Mouse (Mus musculus) limb, embryonic 15.5 days (tissue): ENCODE measurements at regions not wholly inside any gene's neighbourhood (a gene's known extent, or its start where the extent isn't known, plus 50 kb on each side); places are given as distances from the start of the nearest gene placed in this dataset.

Source experiments
- ATAC-seq: fragments of 200-750 bp; cut with Nextera tagmentation; 2 replicates; pipeline ENCODE4 v1.8.0; 2017; ENCODE audit warnings: low read depth, moderate TSS enrichment; ENCODE audit not compliant: insufficient number of reproducible peaks, low FRiP score, low TSS enrichment
- H3K27ac ChIP-seq: fragments of 300-500 bp; sonication (generic); 2 replicates; pipeline ENCODE4 v1.5.1; 2015; ENCODE audit warnings: moderate library complexity, mild to moderate bottlenecking, inconsistent platforms
- H3K27me3 ChIP-seq: fragments of 300-500 bp; sonication (generic); 2 replicates; pipeline ENCODE4 v1.6.1; 2015; ENCODE audit warnings: inconsistent platforms
- H3K36me3 ChIP-seq: fragments of 300-500 bp; sonication (generic); 2 replicates; pipeline ENCODE4 v1.6.1; 2015; ENCODE audit warnings: inconsistent platforms
- H3K4me1 ChIP-seq: fragments of 300-500 bp; sonication (generic); 2 replicates; pipeline ENCODE4 v1.6.1; 2015; ENCODE audit warnings: inconsistent platforms
- H3K4me2 ChIP-seq: fragments of 300-500 bp; sonication (generic); 2 replicates; pipeline ENCODE4 v1.6.1; 2015; ENCODE audit warnings: mild to moderate bottlenecking, inconsistent platforms
- H3K4me3 ChIP-seq: fragments of 300-500 bp; sonication (generic); 2 replicates; pipeline ENCODE4 v1.5.1; 2015; ENCODE audit warnings: mild to moderate bottlenecking, inconsistent platforms
- H3K9ac ChIP-seq: fragments of 300-500 bp; sonication (generic); 2 replicates; pipeline ENCODE4 v1.6.1; 2015; ENCODE audit warnings: inconsistent platforms
- H3K9me3 ChIP-seq: fragments of 300-500 bp; sonication (generic); 2 replicates; pipeline ENCODE4 v1.6.1; 2016; ENCODE audit warnings: inconsistent platforms
- WGBS: fragments of 180-500 bp; shearing (Covaris S2); methylation state at CpG from one replicate; pipeline ENCODE4 v1.1.7; 2015; 5-methylcytosine and 5-hydroxymethylcytosine counted together

- Histone ChIP-seq H3K4me2 (no peak overlapping the region), H3K36me3 (no peaks in the 10 kb centered on the region), H3K4me3 (no peak overlapping the region), H3K27me3 (0 out of 2 replicates have a peak, but pooled peaks cover 6% of the 10 kb centered on the region), H3K9me3 (no peaks in the 10 kb centered on the region), H3K4me1 (peaks cover 8% of the 10 kb centered on the region; the same call in 1 of the 2 replicates), H3K27ac (no peak overlapping the region), H3K9ac (no peak overlapping the region)
- ATAC-seq: no peak
- 71% methylated on average over 7 of the region's 7 CpGs for WGBS
Observed at GRCm38 (mm10) chr9:113438394-113438793, 269.7 kb downstream of the Pdcd6ip start.

GRCm38 (mm10) chr9:113435921-113436320 lies 272.1 kb downstream of the Pdcd6ip start:
- no peaks in the 10 kb centered on the region for H3K36me3 ChIP-seq
- peaks cover 5% of the 10 kb centered on the region; the same call in 1 of the 2 replicates for H3K4me1 ChIP-seq
- no peaks in the 10 kb centered on the region for H3K9me3 ChIP-seq
- no peaks in the 10 kb centered on the region for H3K27me3 ChIP-seq
- H3K9ac ChIP-seq: no peak overlapping the region
- H3K4me3 ChIP-seq: no peak overlapping the region
- H3K4me2 ChIP-seq: no peak overlapping the region
- ATAC-seq: no peak
- no peak overlapping the region for H3K27ac ChIP-seq

GRCm38 (mm10) chr9:113433424-113433823 lies 274.6 kb downstream of the Pdcd6ip start:
- Histone ChIP-seq H3K4me1 (no peaks in the 10 kb centered on the region), H3K9me3 (no peaks in the 10 kb centered on the region), H3K9ac (no peak overlapping the region), H3K36me3 (no peaks in the 10 kb centered on the region), H3K4me2 (no peak overlapping the region), H3K4me3 (no peak overlapping the region), H3K27ac (no peak overlapping the region), H3K27me3 (no peaks in the 10 kb centered on the region)
- 66% methylated on average over 4 of the region's 4 CpGs for WGBS
- no peak for ATAC-seq

- 79% methylated on average over 9 of the region's 9 CpGs for WGBS
- no peak overlapping the region for H3K9ac ChIP-seq
- H3K27ac ChIP-seq: no peak overlapping the region
- no peak for ATAC-seq
- no peaks in the 10 kb centered on the region for H3K36me3 ChIP-seq
- H3K27me3 ChIP-seq: no peaks in the 10 kb centered on the region
- H3K9me3 ChIP-seq: no peaks in the 10 kb centered on the region
- no peaks in the 10 kb centered on the region for H3K4me1 ChIP-seq
- H3K4me2 ChIP-seq: no peak overlapping the region
- no peak overlapping the region for H3K4me3 ChIP-seq
Observed at GRCm38 (mm10) chr9:113432601-113433179, 275.4 kb downstream of the Pdcd6ip start.

GRCm38 (mm10) chr9:113430411-113430810 lies 277.6 kb downstream of the Pdcd6ip start:
- H3K27ac ChIP-seq: no peak overlapping the region
- no peak overlapping the region for H3K9ac ChIP-seq
- WGBS: 68% methylated on average over 4 of the region's 4 CpGs
- no peak overlapping the region for H3K4me3 ChIP-seq
- H3K4me1 ChIP-seq: no peaks in the 10 kb centered on the region
- no peaks in the 10 kb centered on the region for H3K9me3 ChIP-seq
- H3K27me3 ChIP-seq: no peaks in the 10 kb centered on the region
- no peaks in the 10 kb centered on the region for H3K36me3 ChIP-seq
- ATAC-seq: no peak
- no peak overlapping the region for H3K4me2 ChIP-seq

- WGBS: 76% methylated on average over 4 of the region's 4 CpGs
- H3K27ac ChIP-seq: no peak overlapping the region
- H3K4me3 ChIP-seq: no peak overlapping the region
- no peaks in the 10 kb centered on the region for H3K4me1 ChIP-seq
- H3K9me3 ChIP-seq: no peaks in the 10 kb centered on the region
- no peak for ATAC-seq
- H3K36me3 ChIP-seq: no peaks in the 10 kb centered on the region
- H3K27me3 ChIP-seq: no peaks in the 10 kb centered on the region
- no peak overlapping the region for H3K4me2 ChIP-seq
- H3K9ac ChIP-seq: no peak overlapping the region
Observed at GRCm38 (mm10) chr9:113427281-113427680, 280.8 kb downstream of the Pdcd6ip start.

GRCm38 (mm10) chr9:113426324-113426723 lies 281.7 kb downstream of the Pdcd6ip start:
- WGBS: 93% methylated on average over 15 of the region's 15 CpGs
- ATAC-seq: no peak

GRCm38 (mm10) chr9:113421645-113422044 lies 286.4 kb downstream of the Pdcd6ip start:
- Histone ChIP-seq H3K9me3 (no peaks in the 10 kb centered on the region), H3K27me3 (no peaks in the 10 kb centered on the region), H3K36me3 (no peaks in the 10 kb centered on the region), H3K9ac (no peak overlapping the region), H3K4me3 (no peak overlapping the region), H3K27ac (no peak overlapping the region), H3K4me1 (no peaks in the 10 kb centered on the region), H3K4me2 (no peak overlapping the region)
- ATAC-seq: no peak

More at GRCm38 (mm10) chr9:113426324-113426723, 281.7 kb downstream of the Pdcd6ip start:
- H3K9me3 ChIP-seq: no peaks in the 10 kb centered on the region
- H3K9ac ChIP-seq: no peak overlapping the region
- H3K4me3 ChIP-seq: no peak overlapping the region
- H3K4me1 ChIP-seq: no peaks in the 10 kb centered on the region
- no peaks in the 10 kb centered on the region for H3K36me3 ChIP-seq
- H3K4me2 ChIP-seq: no peak overlapping the region
- H3K27me3 ChIP-seq: no peaks in the 10 kb centered on the region
- H3K27ac ChIP-seq: no peak overlapping the region

- H3K4me1 ChIP-seq: no peaks in the 10 kb centered on the region
- no peak for ATAC-seq
- H3K9ac ChIP-seq: no peak overlapping the region
- no peaks in the 10 kb centered on the region for H3K36me3 ChIP-seq
- H3K9me3 ChIP-seq: no peaks in the 10 kb centered on the region
- no peak overlapping the region for H3K27ac ChIP-seq
- WGBS: 93% methylated on average over 7 of the region's 7 CpGs
- H3K27me3 ChIP-seq: no peaks in the 10 kb centered on the region
- no peak overlapping the region for H3K4me3 ChIP-seq
- H3K4me2 ChIP-seq: no peak overlapping the region
Observed at GRCm38 (mm10) chr9:113421121-113421520, 286.9 kb downstream of the Pdcd6ip start.

GRCm38 (mm10) chr9:113419801-113420200 lies 288.3 kb downstream of the Pdcd6ip start:
- H3K9ac ChIP-seq: no peak overlapping the region
- H3K27ac ChIP-seq: no peak overlapping the region
- H3K4me1 ChIP-seq: 0 out of 2 replicates have a peak, but pooled peaks cover 3% of the 10 kb centered on the region
- no peak overlapping the region for H3K4me2 ChIP-seq
- no peak overlapping the region for H3K4me3 ChIP-seq
- WGBS: 85% methylated on average over 1 of the region's 1 CpGs
- ATAC-seq: no peak
- H3K36me3 ChIP-seq: no peaks in the 10 kb centered on the region
- H3K9me3 ChIP-seq: no peaks in the 10 kb centered on the region
- no peaks in the 10 kb centered on the region for H3K27me3 ChIP-seq

GRCm38 (mm10) chr9:113417106-113417505 lies 291.0 kb downstream of the Pdcd6ip start:
- ATAC-seq: no peak
- 0 out of 2 replicates have a peak, but pooled peaks cover 6% of the 10 kb centered on the region for H3K4me1 ChIP-seq
- no peaks in the 10 kb centered on the region for H3K36me3 ChIP-seq
- H3K9ac ChIP-seq: no peak overlapping the region
- H3K4me3 ChIP-seq: no peak overlapping the region
- WGBS: 87% methylated on average over 3 of the region's 3 CpGs
- no peaks in the 10 kb centered on the region for H3K9me3 ChIP-seq
- H3K27me3 ChIP-seq: no peaks in the 10 kb centered on the region
- H3K27ac ChIP-seq: no peak overlapping the region
- no peak overlapping the region for H3K4me2 ChIP-seq

GRCm38 (mm10) chr9:113415511-113415931 lies 292.5 kb downstream of the Pdcd6ip start:
- no peak overlapping the region for H3K9ac ChIP-seq
- no peak for ATAC-seq
- no peak overlapping the region for H3K27ac ChIP-seq
- no peak overlapping the region for H3K4me3 ChIP-seq
- WGBS: 48% methylated on average over 5 of the region's 5 CpGs
- H3K4me2 ChIP-seq: no peak overlapping the region
- 0 out of 2 replicates have a peak, but pooled peaks cover 6% of the 10 kb centered on the region for H3K4me1 ChIP-seq
- no peaks in the 10 kb centered on the region for H3K36me3 ChIP-seq
- H3K27me3 ChIP-seq: no peaks in the 10 kb centered on the region
- no peaks in the 10 kb centered on the region for H3K9me3 ChIP-seq

- Histone ChIP-seq H3K4me3 (no peak overlapping the region), H3K4me1 (0 out of 2 replicates have a peak, but pooled peaks cover 6% of the 10 kb centered on the region), H3K9me3 (no peaks in the 10 kb centered on the region), H3K9ac (no peak overlapping the region), H3K27me3 (no peaks in the 10 kb centered on the region), H3K4me2 (no peak overlapping the region), H3K36me3 (no peaks in the 10 kb centered on the region), H3K27ac (no peak overlapping the region)
- WGBS: 38% methylated on average over 1 of the region's 1 CpGs
- ATAC-seq: no peak
Observed at GRCm38 (mm10) chr9:113414690-113415089, 293.4 kb downstream of the Pdcd6ip start.
